ENCODE assay signal across 21 mouse cellular contexts in genomic region chr9:119199151-119199861, GRCm38 (mm10). TPM values are rescaled to one million over a fixed set of nuclear protein-coding genes. Genes with fewer than 3 reads are reported as not detected.
DNase-seq lines count a peak whose midpoint lies in the region; ATAC-seq lines count a peak whose summit lies in the region.
"Had no signal": no experiment of that assay in that cellular context is flagged by ENCODE, and none has a peak within 500 bp of the region (broad histone marks: within the 10 kb centered on the region; RNA-seq: fewer than 3 reads in every experiment).

No protein-coding gene starts in this region.

- DNase-seq in kidney, adult 18-20 months, result peak; percentile 51
- DNase-seq in kidney, postnatal 10 days, result no peak
- DNase-seq in brain, adult 2 months (ENCODE audit: low read depth, low spot score), result peak; percentile 15
- DNase-seq in frontal cortex, adult 2 months (ENCODE audit: extremely low spot score in 1 of 2, low spot score in 1 of 2), result no peak
- DNase-seq in cerebellum, postnatal 25 days, result no peak
- DNase-seq: heart, adult 18-20 months; left cerebral cortex, postnatal 4 days; lung, postnatal 10 days; right cerebral cortex, postnatal 25 days; thymus, postnatal 36 days had no signal

- ATAC-seq in granulocyte monocyte progenitor cell, adult 5-6 weeks (replicated peaks; ENCODE audit: poor library complexity, severe bottlenecking), result peak; percentile 35; the same call in 1 of the 2 replicates
- peak; percentile 33; the same call in 1 of the 2 replicates for ATAC-seq in megakaryocyte, adult 5-6 weeks (ENCODE audit: poor library complexity, severe bottlenecking)
- ATAC-seq: liver, embryonic 12.5 days; Patski had no signal

RNA-seq across cellular contexts. Expression of gene Slc22a13, which starts 9.6 kb away (rescaled TPM):
- total RNA-seq in granulocyte monocyte progenitor cell, adult 5-6 weeks (2014; fragmentation: Nextera tagmentation), result not detected in 2 replicates
- not detected in 2 replicates for total RNA-seq in granulocyte monocyte progenitor cell, adult 5-6 weeks (2017)
- not detected in 2 replicates for total RNA-seq in megakaryocyte, adult 5-6 weeks (2015)
- not detected in 2 replicates for total RNA-seq in megakaryocyte, adult 5-6 weeks (2017)
- not detected in 2 replicates for polyA plus RNA-seq in frontal cortex, adult 2 months (2012; rRNA removed)
- total RNA-seq: CH12.LX; heart, adult 18-20 months; layer of hippocampus, postnatal 10 days; left cerebral cortex, postnatal 4 days had no signal
- polyA plus RNA-seq: embryonic facial prominence, embryonic 13.5 days; heart, embryonic 16.5 days; hindbrain, embryonic 13.5 days; liver, embryonic 12.5 days; midbrain, embryonic 12.5 days had no signal

RNA-seq across cellular contexts. Expression of gene Gm47289, which starts 40.3 kb away (rescaled TPM):
- not detected in 2 replicates for total RNA-seq in granulocyte monocyte progenitor cell, adult 5-6 weeks (2014; fragmentation: Nextera tagmentation)
- not detected in 2 replicates for total RNA-seq in granulocyte monocyte progenitor cell, adult 5-6 weeks (2017)
- total RNA-seq in megakaryocyte, adult 5-6 weeks (2015), result not detected in 2 replicates
- not detected in 2 replicates for total RNA-seq in megakaryocyte, adult 5-6 weeks (2017)
- polyA plus RNA-seq in frontal cortex, adult 2 months (2012; rRNA removed), result not detected in 2 replicates
- total RNA-seq: CH12.LX; heart, adult 18-20 months; layer of hippocampus, postnatal 10 days; left cerebral cortex, postnatal 4 days had no signal
- polyA plus RNA-seq: embryonic facial prominence, embryonic 13.5 days; heart, embryonic 16.5 days; hindbrain, embryonic 13.5 days; liver, embryonic 12.5 days; midbrain, embryonic 12.5 days; Patski; testis, adult 2 months had no signal

RNA-seq across cellular contexts. Expression of gene Acaa1b, which starts 42.4 kb away (rescaled TPM):
- total RNA-seq in granulocyte monocyte progenitor cell, adult 5-6 weeks (2014; fragmentation: Nextera tagmentation), result not detected in 2 replicates
- not detected in 2 replicates for total RNA-seq in granulocyte monocyte progenitor cell, adult 5-6 weeks (2017)
- total RNA-seq in megakaryocyte, adult 5-6 weeks (2015), result 0.34 and 0.78 TPM in 2 replicates
- total RNA-seq in megakaryocyte, adult 5-6 weeks (2017), result not detected in 2 replicates
- 0.80 and 1.7 TPM in 2 replicates for polyA plus RNA-seq in frontal cortex, adult 2 months (2012; rRNA removed)

Comparison
In these comparisons a context has a peak if more than half of its experiments do, and no peak if none do; other contexts are left out.
1. DNase-seq: peak in kidney, adult 18-20 months (single experiment) and brain, adult 2 months (single experiment); none in kidney, postnatal 10 days (single experiment), frontal cortex, adult 2 months (0 of 2) and cerebellum, postnatal 25 days (0 of 2).